Mouse (Mus musculus): ENCODE measurements at regions not wholly inside any gene's neighbourhood (a gene's known extent, or its start where the extent isn't known, plus 50 kb on each side); places are given as distances from the start of the nearest gene placed in this dataset.
A peak's percentile ranks its signal among the peaks of the same experiment; 100 is the strongest.

- no peak for DNase-seq (ENCODE audit: low spot score in 2 of 2)
Measured at GRCm38 (mm10) chr14:54101775-54102174, 152.1 kb downstream of the Dad1 start.

- no peak for DNase-seq (ENCODE audit: low spot score in 2 of 2)
Measured at GRCm38 (mm10) chr14:54099360-54099759, 154.5 kb downstream of the Dad1 start.

GRCm38 (mm10) chr14:54098122-54098775, 155.7 kb downstream of the Dad1 start:
- no peak for DNase-seq (ENCODE audit: low spot score in 2 of 2)

GRCm38 (mm10) chr14:54097026-54097425, 156.9 kb downstream of the Dad1 start:
- no peak for DNase-seq (ENCODE audit: low spot score in 2 of 2)

- DNase-seq (ENCODE audit: low spot score in 2 of 2) = no peak
Measured at GRCm38 (mm10) chr14:54092444-54092843, 161.5 kb downstream of the Dad1 start.

- no peak for DNase-seq (ENCODE audit: low spot score in 2 of 2)
Measured at GRCm38 (mm10) chr14:54086660-54087059, 167.2 kb downstream of the Dad1 start.

GRCm38 (mm10) chr14:54074659-54075058, 179.2 kb downstream of the Dad1 start:
- no peak for DNase-seq (ENCODE audit: low spot score in 2 of 2)

- DNase-seq (ENCODE audit: low spot score in 2 of 2) = peak in 1 of 2 experiments; percentile 25
Measured at GRCm38 (mm10) chr14:54072283-54072912, 181.5 kb downstream of the Dad1 start.

GRCm38 (mm10) chr14:54070240-54070639, 183.7 kb downstream of the Dad1 start:
- DNase-seq (ENCODE audit: low spot score in 2 of 2) = no peak

GRCm38 (mm10) chr14:54068684-54069083, 185.2 kb downstream of the Dad1 start:
- DNase-seq (ENCODE audit: low spot score in 2 of 2) = no peak

GRCm38 (mm10) chr14:54065466-54065865, 188.4 kb downstream of the Dad1 start:
- no peak for DNase-seq (ENCODE audit: low spot score in 2 of 2)

GRCm38 (mm10) chr14:54064541-54065402, 189.1 kb downstream of the Dad1 start:
- DNase-seq (ENCODE audit: low spot score in 2 of 2) = peak in 1 of 2 experiments; percentile 63

GRCm38 (mm10) chr14:54061570-54061969, 192.3 kb downstream of the Dad1 start:
- DNase-seq (ENCODE audit: low spot score in 2 of 2) = no peak

GRCm38 (mm10) chr14:54059776-54060175, 194.1 kb downstream of the Dad1 start:
- DNase-seq (ENCODE audit: low spot score in 2 of 2) = peak; percentile 40 to 72

GRCm38 (mm10) chr14:54059096-54059495, 194.8 kb downstream of the Dad1 start:
- no peak for DNase-seq (ENCODE audit: low spot score in 2 of 2)

GRCm38 (mm10) chr14:54056691-54057090, 197.2 kb downstream of the Dad1 start:
- DNase-seq (ENCODE audit: low spot score in 2 of 2) = no peak

- no peak for DNase-seq (ENCODE audit: low spot score in 2 of 2)
Measured at GRCm38 (mm10) chr14:54055390-54055789, 198.5 kb downstream of the Dad1 start.

- DNase-seq (ENCODE audit: low spot score in 2 of 2) = no peak
Measured at GRCm38 (mm10) chr14:54042286-54042685, 211.6 kb downstream of the Dad1 start.

GRCm38 (mm10) chr14:54040644-54041043, 213.3 kb downstream of the Dad1 start:
- no peak for DNase-seq (ENCODE audit: low spot score in 2 of 2)

GRCm38 (mm10) chr14:54034516-54034915, 219.4 kb downstream of the Dad1 start:
- no peak for DNase-seq (ENCODE audit: low spot score in 2 of 2)

- no peak for DNase-seq (ENCODE audit: low spot score in 2 of 2)
Measured at GRCm38 (mm10) chr14:54023552-54023951, 230.4 kb downstream of the Dad1 start.

GRCm38 (mm10) chr14:54021443-54021842, 232.5 kb downstream of the Dad1 start:
- DNase-seq (ENCODE audit: low spot score in 2 of 2) = no peak

Measured in gastrocnemius, postnatal 4 days (tissue).